Mouse (Mus musculus) lung, adult 2 months (tissue): ENCODE data around the gene Carm1.

ENCODE experiments used
- CTCF ChIP-seq: fragments of 200-500 bp; IDR thresholded peaks from 2 replicates; pipeline ENCODE4 v1.5.1; 2011; ENCODE audit warnings: mild to moderate bottlenecking, low read length, control low read depth; ENCODE audit not compliant: insufficient read depth
- POLR2A ChIP-seq: fragments of 200-500 bp; IDR thresholded peaks from 2 replicates; pipeline ENCODE4 v1.6.1; 2011; ENCODE audit warnings: low read depth, mild to moderate bottlenecking, control low read depth, low read length, borderline replicate concordance; ENCODE audit errors: extremely low read depth

DNA sequence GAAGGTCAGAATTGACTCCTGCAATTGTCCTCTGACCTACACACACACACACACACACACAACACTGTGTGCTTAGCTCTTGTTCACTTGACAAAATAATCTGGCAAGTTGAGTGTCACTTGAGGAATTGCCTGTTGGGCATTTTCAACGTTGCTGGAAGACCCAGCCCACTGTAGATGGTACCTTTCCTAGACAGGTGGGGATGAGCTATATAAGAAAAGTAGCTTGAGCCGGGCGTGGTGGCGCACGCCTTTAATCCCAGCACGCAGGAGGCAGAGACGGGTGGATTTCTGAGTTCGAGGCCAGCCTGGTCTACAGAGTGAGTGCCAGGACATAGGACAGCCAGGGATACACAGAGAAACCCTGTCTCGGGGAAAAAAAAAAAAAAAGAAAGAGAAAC lies 35.6 kb upstream of the Carm1 start:
- TF ChIP-seq CTCF (no peak), POLR2A (no peak)
